Mouse (Mus musculus): ENCODE results near the gene Prr11.
"Not testable (repeated sequence)": the region's sequence is repeated elsewhere in the genome, so short reads cannot be mapped to it uniquely, and the experiment has no call there.

Prr11 gene

DNA sequence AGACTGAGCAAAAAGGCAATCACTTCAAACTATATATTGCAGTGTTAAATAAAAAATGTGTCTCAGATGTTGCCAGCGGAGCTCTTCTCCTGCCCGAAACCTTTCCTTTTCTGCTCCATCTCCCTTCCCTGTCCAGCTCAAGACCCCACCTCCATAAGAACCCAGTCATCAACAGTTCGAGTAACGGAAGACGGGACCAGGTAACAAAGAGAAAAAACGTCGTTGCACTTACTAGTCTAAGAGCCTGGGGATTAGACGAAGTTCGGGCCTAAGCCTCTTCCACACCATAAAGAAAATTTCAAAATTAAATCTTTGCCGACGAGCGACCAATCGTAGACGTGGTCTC lies at the start of gene Prr11:
Prr11 (minus strand) TSS at position 300 of the 346 bp plus-strand sequence.
- DNase-seq (ENCODE audit: low spot score) = no peak

- no peak for DNase-seq (ENCODE audit: low spot score)
These were observed 49.5 kb upstream of the Prr11 start for GRCm38 (mm10) chr11:87158012-87158411.

- DNase-seq (ENCODE audit: low spot score) = no peak
These were observed 27.7 kb upstream of the Prr11 start for GRCm38 (mm10) chr11:87136233-87136632.

GRCm38 (mm10) chr11:87126824-87127816 lies 18.6 kb upstream of the Prr11 start, which contains the start of gene Trim37:
Trim37 (plus strand) TSS chr11:87127077.
- peak; percentile 95 for DNase-seq (ENCODE audit: low spot score)

DNA sequence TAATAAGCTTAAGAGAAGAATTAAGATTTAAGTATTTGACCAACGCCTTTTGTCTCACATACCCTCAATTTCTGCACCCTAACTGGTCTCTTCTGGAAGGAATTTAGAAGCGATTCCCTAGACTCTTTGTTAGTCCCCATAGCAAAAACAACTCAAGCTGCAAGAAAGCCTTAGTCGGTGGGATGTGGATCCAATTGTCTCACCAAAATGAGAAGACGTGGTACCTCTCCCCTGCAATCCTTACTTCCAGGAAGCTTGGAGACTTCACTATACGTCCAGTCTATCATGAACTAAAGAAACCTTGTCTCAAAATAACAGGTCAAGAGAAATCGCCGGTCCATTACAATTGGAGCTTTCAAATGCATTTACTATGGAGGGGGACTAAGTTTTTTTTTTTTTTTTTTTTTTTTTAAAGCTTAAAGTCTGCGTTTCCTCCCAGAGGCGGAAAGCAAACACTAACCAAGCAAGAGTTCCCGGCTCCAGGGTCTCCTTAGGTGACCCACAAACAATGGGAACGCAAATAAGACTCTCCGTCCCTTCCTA lies 17.8 kb upstream of the Prr11 start:
- DNase-seq (ENCODE audit: low spot score) = no peak

GRCm38 (mm10) chr11:87125562-87125961 lies 17.1 kb upstream of the Prr11 start:
- no peak for DNase-seq (ENCODE audit: low spot score)

- no peak for DNase-seq (ENCODE audit: low spot score)
These were observed 13.4 kb upstream of the Prr11 start for GRCm38 (mm10) chr11:87121864-87122263.

DNA sequence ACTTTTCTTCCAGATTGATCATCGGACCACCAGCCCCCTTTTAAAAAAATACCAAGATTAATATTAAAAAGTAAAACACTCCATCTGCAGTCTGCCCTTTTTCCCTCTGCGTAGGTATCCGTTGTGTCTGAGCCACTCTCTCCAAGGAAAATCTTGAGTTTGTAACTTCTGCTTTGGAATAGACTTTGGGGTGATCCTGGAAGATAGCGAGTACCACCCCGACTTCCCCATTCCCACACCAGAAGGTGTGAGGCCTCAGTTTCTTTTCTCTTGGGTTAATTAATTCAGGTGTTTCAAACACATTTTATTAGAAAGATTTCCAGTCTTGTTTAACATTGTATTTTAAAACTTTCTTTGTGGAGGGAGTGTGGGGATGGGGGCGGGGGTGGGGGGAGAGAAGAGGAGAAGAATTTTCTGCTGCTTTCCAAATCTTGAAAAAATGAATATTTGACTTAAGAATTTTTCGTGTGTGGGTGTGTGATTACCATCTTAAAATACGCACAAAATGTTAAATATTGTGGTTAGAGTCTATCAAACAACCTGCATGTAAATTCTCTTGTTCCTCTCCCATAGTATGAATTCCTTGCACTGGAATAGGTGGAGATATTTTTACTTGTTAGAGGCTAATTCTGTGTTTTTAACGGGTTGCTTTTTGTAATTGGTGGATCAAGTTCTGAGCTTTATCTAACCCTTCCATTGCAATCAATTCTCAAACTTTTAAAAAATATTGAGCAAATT lies 1.8 kb upstream of the Prr11 start:
- no peak for DNase-seq (ENCODE audit: low spot score)

- DNase-seq (ENCODE audit: low spot score) = peak; percentile 72
These were observed 1.1 kb upstream of the Prr11 start for GRCm38 (mm10) chr11:87109519-87110171.

- peak; percentile 100 for DNase-seq (ENCODE audit: low spot score)
These were observed 429 bp upstream of the Prr11 start, which contains the start of gene Ska2 for GRCm38 (mm10) chr11:87108755-87109518. Ska2 (plus strand) TSS chr11:87109234.

DNA sequence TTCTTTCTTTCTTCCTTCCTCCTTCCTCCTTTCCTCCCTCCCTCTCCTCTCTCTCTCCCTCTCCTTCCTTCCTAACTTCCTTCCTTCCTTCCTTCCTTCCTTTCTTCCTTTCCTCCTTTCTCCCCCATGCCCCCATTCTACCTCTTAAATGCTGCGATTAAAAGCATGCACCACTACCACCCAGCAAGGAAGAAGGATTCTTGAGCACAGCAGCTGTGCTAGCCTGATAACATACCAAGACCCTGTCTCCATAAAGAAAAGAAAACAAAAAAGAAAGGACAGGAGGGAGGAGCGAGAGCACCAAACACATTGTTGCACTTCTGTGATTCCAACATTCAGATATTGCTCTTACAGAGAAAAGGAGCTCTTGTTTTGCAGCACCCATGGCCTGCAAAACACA lies 21.4 kb downstream of the Prr11 start:
- DNase-seq (ENCODE audit: low spot score) = no peak

GRCm38 (mm10) chr11:87086290-87086984 lies 22.1 kb downstream of the Prr11 start, which contains the start of gene Smg8:
Smg8 (minus strand) TSS chr11:87086774.
- DNase-seq (ENCODE audit: low spot score) = peak; percentile 94

DNA sequence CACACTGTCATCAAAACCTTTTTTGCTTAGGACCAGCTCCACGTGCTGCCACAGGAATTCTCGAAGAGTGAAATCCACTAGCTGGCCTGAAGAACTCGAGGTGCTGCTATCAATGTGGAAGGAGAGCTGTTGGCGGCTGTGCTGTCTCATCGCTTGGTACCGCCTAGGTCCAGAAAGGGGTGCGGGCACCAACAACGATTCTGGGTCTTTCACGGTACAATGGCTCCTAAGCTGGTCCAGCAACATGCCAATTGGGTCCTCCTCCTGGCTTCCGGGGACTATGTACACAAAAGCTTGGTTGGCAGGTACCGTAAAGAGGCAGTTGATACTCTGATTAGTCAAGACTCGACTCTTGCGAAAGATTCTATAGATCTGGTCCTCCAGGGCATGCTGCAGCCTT lies 23.0 kb downstream of the Prr11 start:
- DNase-seq (ENCODE audit: low spot score) = no peak

GRCm38 (mm10) chr11:87083712-87084111 lies 24.8 kb downstream of the Prr11 start:
- no peak for DNase-seq (ENCODE audit: low spot score)

DNA sequence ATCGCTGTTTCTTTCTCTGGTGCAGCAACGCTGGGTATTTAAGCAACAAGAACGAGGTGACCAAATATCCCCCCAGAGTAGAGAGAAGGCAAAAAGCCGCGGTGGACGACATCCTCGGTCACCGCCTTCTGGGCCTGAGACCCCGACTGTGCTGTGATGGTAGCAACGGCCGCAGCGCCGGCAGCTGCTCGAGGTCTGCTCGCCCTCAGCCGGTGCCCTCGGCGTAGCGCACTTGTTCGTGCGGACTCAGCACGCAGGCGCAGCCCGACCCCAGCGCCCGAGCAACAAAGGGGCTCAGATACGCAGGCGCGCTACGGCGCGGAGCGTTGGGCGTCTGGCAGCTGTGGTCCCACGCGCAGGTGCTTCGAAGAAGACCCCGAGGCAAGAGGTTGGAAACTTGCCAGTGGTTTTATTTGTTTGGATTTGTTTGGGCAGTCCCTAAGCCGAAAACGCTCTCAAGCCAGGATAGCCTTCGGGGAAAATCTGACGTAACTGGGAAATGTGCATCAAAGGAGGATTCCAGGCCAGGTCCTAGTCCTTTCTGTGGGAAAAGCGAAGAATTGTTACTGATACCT lies 34.6 kb downstream of the Prr11 start, which contains the start of gene Gdpd1:
Gdpd1 (minus strand) TSS at position 197 of the 575 bp plus-strand sequence.
- DNase-seq (ENCODE audit: low spot score) = peak; percentile 96

- peak; percentile 80 for DNase-seq (ENCODE audit: low spot score)
These were observed 35.1 kb downstream of the Prr11 start for GRCm38 (mm10) chr11:87073343-87073865.

DNA sequence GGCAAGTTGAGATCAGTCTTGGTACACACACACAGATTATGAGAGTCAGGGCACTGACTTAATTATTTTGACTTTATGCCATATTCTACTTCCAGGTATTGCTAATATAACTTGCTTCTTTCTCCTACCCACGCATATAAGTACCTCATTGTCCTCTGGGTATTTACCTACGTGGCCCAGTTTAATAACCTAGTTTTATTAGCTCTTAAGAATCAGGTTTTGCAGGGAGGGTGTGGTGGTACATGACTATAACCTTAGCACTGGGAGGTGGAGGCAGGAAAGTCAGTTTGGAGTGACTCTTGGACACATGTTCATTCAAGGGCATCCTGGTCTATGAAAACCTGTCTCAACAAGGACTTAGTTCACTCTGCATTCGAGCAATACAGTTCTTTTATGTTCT lies 46.4 kb downstream of the Prr11 start:
- no peak for DNase-seq (ENCODE audit: low spot score)

- DNase-seq (ENCODE audit: low spot score) = no peak
These were observed 48.1 kb downstream of the Prr11 start for GRCm38 (mm10) chr11:87060410-87060809.

DNA sequence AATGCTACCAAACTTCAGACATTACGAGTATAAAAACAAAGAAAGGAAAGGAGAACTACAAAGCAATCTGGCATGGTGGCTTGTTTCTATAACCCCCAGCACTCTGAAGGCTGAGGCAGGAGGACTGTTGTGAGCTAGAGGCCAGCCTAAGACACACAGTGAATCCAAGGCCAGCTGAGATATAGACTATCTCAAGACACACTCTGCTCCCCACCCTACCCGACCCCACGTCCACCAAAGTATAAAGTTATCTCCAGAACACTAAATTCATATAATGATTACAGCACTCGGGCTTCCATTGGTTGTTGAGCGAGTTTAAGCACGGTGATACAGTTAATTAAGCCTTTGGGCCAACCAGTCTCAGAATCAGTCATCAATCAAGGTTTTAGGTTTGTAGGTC lies 52.2 kb downstream of the Prr11 start:
- DNase-seq (ENCODE audit: low spot score) = no peak

DNA sequence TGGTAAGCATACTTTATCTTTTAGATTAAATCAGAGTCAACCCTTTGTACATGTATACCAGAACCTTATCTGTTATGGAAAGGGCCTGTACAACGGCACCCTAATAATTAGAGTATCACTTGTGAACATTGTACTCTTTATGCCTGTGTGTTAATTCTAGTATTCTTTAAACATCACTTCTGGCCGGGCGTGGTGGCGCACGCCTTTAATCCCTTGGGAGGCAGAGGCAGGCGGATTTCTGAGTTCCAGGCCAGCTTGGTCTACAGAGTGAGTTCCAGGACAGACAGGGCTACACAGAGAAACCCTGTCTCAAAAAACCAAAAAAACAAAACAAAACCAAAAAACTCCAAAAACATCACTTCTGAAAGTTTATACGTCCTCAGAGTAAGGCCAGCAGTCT lies 59.6 kb downstream of the Prr11 start:
- DNase-seq (ENCODE audit: low spot score) = not testable (repeated sequence)

Measured in embryo, embryonic 10.5 days (tissue).